Mouse (Mus musculus) C2C12 (cell line): ENCODE data around the gene Mlycd.

Experiments used
- CEBPB ChIP-seq: IDR thresholded peaks from one replicate; pipeline ENCODE4 v1.6.1; 2011; ENCODE audit warnings: low read depth, mild to moderate bottlenecking, control low read depth, moderate library complexity
- CTCF ChIP-seq: IDR thresholded peaks from one replicate; pipeline ENCODE4 v1.5.1; 2011; ENCODE audit not compliant: control insufficient read depth, insufficient read depth, insufficient read length
- MYOG ChIP-seq: IDR thresholded peaks from one replicate; pipeline ENCODE4 v1.6.1; 2011; ENCODE audit not compliant: control insufficient read depth, insufficient read length; ENCODE audit errors: extremely low read depth
- USF1 ChIP-seq: IDR thresholded peaks from one replicate; pipeline ENCODE4 v1.6.1; 2011; ENCODE audit warnings: low read depth, mild to moderate bottlenecking, control low read depth, moderate library complexity

DNA sequence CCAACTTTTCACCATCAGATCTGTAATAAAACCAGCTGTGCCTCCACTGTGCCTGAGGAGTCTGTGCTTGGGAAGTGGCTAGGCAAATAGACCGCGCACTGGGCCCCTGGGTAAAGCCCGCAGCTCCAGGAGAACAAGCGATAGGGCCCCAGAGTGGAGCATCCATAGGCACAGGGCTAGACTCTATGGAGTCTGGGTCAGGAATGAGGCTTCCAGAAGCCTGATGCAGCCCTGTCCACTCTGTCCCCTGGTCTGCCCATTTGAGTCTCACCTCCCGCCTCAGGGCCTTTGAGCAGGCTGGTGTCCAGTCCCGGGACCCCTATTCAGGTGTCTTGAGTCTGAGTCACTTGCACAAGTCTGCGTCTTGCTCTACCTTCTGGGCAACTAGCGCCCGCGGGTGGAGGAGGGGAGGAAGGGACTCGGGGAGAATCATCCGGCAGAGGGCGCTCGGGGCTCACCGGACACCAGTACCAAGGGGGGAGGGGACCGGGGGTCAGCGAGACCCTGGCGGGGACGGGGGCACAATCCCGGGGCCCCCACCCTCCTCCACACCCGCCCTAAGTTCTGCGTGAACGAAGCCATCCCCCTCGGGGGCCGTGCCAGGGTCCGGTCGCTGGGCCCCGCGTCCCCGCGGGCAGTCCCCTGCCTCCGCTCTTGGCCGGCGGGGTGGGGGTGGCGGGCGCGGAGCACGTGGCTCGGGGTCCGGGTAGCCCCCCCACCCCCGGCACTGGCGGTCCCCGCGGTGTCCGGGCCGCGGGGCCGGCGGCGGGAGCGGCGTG, 51.7 kb downstream of the Mlycd start, which contains the start of gene Necab2:
- TF ChIP-seq CTCF = peak; percentile 21
- no peak for TF ChIP-seq USF1
- no peak for TF ChIP-seq MYOG
- no peak for TF ChIP-seq CEBPB
